Mouse (Mus musculus) lung, embryonic 16.5 days (tissue): Measurements from ENCODE around the gene Slc19a2. TPM values are rescaled to one million over a fixed set of nuclear protein-coding genes. Genes with fewer than 3 reads are reported as not detected.

Experiments used
- ATAC-seq: fragments of 200-750 bp; cut with Nextera tagmentation; 2 replicates; pipeline ENCODE4 v1.8.0; 2017; ENCODE audit warnings: low read depth, mild to moderate bottlenecking, moderate library complexity
- H3K27ac ChIP-seq: fragments of 300-500 bp; sonication (generic); 2 replicates; pipeline ENCODE4 v1.5.1; 2014; ENCODE audit warnings: mild to moderate bottlenecking, control low read depth, low read length
- H3K27me3 ChIP-seq: fragments of 300-500 bp; sonication (generic); 2 replicates; pipeline ENCODE4 v1.6.1; 2014; ENCODE audit warnings: low read depth, low read length, mixed read lengths; ENCODE audit not compliant: control insufficient read depth, insufficient read depth
- H3K36me3 ChIP-seq: fragments of 300-500 bp; sonication (generic); 2 replicates; pipeline ENCODE4 v1.6.1; 2014; ENCODE audit warnings: low read length; ENCODE audit not compliant: control insufficient read depth, insufficient read depth
- H3K4me1 ChIP-seq: fragments of 300-500 bp; sonication (generic); replicated peaks from 2 replicates; pipeline ENCODE4 v1.6.1; 2014; ENCODE audit warnings: low read length, mixed read lengths; ENCODE audit not compliant: control insufficient read depth, insufficient read depth
- H3K4me2 ChIP-seq: fragments of 300-500 bp; sonication (generic); 2 replicates; pipeline ENCODE4 v1.6.1; 2014; ENCODE audit warnings: low read depth, low read length, control low read depth
- H3K4me3 ChIP-seq: fragments of 300-500 bp; sonication (generic); 2 replicates; pipeline ENCODE4 v1.5.1; 2014; ENCODE audit warnings: mild to moderate bottlenecking, low read length, control low read depth
- H3K9ac ChIP-seq: fragments of 300-500 bp; sonication (generic); 2 replicates; pipeline ENCODE4 v1.6.1; 2014; ENCODE audit warnings: low read length, control low read depth
- H3K9me3 ChIP-seq: fragments of 300-500 bp; sonication (generic); 2 replicates; pipeline ENCODE4 v1.6.1; 2016; ENCODE audit warnings: low read length; ENCODE audit not compliant: control insufficient read depth
- WGBS: fragments of 180-500 bp; shearing (Covaris S2); extraction: QIAGEN DNeasy Blood & Tissue Kit; methylation state at CpG from one replicate; pipeline ENCODE4 v1.1.7; 2014; 5-methylcytosine and 5-hydroxymethylcytosine counted together
- polyA plus RNA-seq: library from polyadenylated mRNA; unstranded; fragments of >200 nt; fragmentation: Nextera tagmentation; extraction: Ambion mirVana; gene quantifications from 2 replicates; pipeline ENCODE4 v1.2.1, GENCODE M21; 2015

The Slc19a2 gene
- polyA plus RNA-seq, 1 experiment from 2014 or later = 7.2 TPM

- ATAC-seq = peak; percentile 8
- H3K27ac ChIP-seq = peak overlapping the region; percentile 66
- H3K9me3 ChIP-seq = no peaks in the 10 kb centered on the region
- H3K9ac ChIP-seq = peak overlapping the region; percentile 79
- H3K27me3 ChIP-seq = no peaks in the 10 kb centered on the region
- under 1% methylated on average over 31 of the region's 33 CpGs for WGBS
- peak overlapping the region; percentile 83 for H3K4me3 ChIP-seq
- peak overlapping the region; percentile 94 for H3K4me2 ChIP-seq
- H3K4me1 ChIP-seq = peaks cover 19% of the 10 kb centered on the region
- no peaks in the 10 kb centered on the region for H3K36me3 ChIP-seq
Measured at GRCm38 (mm10) chr1:164249332-164249711, 476 bp downstream of the Slc19a2 start.

GRCm38 (mm10) chr1:164250391-164251150 lies 1.7 kb downstream of the Slc19a2 start:
- Histone ChIP-seq H3K9ac (0 out of 2 replicates have a peak overlapping the region, but pooled peaks have one; percentile 79), H3K4me1 (peaks cover 19% of the 10 kb centered on the region), H3K4me2 (peak overlapping the region; percentile 94), H3K36me3 (no peaks in the 10 kb centered on the region), H3K27me3 (no peaks in the 10 kb centered on the region), H3K9me3 (no peaks in the 10 kb centered on the region), H3K4me3 (no peak overlapping the region; the same call in 1 of the 2 replicates), H3K27ac (no peak overlapping the region)
- ATAC-seq = no peak
- 42% methylated on average over 8 of the region's 8 CpGs for WGBS

- Histone ChIP-seq H3K4me1 (peaks cover 19% of the 10 kb centered on the region), H3K27ac (no peak overlapping the region)
Measured at GRCm38 (mm10) chr1:164251438-164251837, 2.6 kb downstream of the Slc19a2 start.

GRCm38 (mm10) chr1:164252551-164252950 lies 3.7 kb downstream of the Slc19a2 start:
- Histone ChIP-seq H3K27ac (no peak overlapping the region), H3K9ac (no peak overlapping the region), H3K4me2 (no peak overlapping the region), H3K9me3 (no peaks in the 10 kb centered on the region), H3K36me3 (peaks cover 7% of the 10 kb centered on the region), H3K27me3 (no peaks in the 10 kb centered on the region), H3K4me1 (peaks cover 19% of the 10 kb centered on the region), H3K4me3 (no peak overlapping the region)
- WGBS = 54% methylated on average over 5 of the region's 5 CpGs
- ATAC-seq = no peak

More at GRCm38 (mm10) chr1:164251438-164251837, 2.6 kb downstream of the Slc19a2 start:
- WGBS = 86% methylated on average over 1 of the region's 1 CpGs
- Histone ChIP-seq H3K4me3 (no peak overlapping the region), H3K9ac (no peak overlapping the region), H3K9me3 (no peaks in the 10 kb centered on the region), H3K27me3 (no peaks in the 10 kb centered on the region), H3K36me3 (no peaks in the 10 kb centered on the region), H3K4me2 (no peak overlapping the region)
- ATAC-seq = no peak

- Histone ChIP-seq H3K4me1 (peaks cover 9% of the 10 kb centered on the region), H3K27ac (no peak overlapping the region), H3K9ac (no peak overlapping the region), H3K36me3 (peaks cover 7% of the 10 kb centered on the region), H3K27me3 (no peaks in the 10 kb centered on the region), H3K4me2 (no peak overlapping the region), H3K9me3 (no peaks in the 10 kb centered on the region), H3K4me3 (no peak overlapping the region)
- ATAC-seq = no peak
- WGBS = 65% methylated on average over 3 of the region's 3 CpGs
Measured at GRCm38 (mm10) chr1:164254836-164255235, 6.0 kb downstream of the Slc19a2 start.

GRCm38 (mm10) chr1:164260171-164261028 lies 11.6 kb downstream of the Slc19a2 start:
- Histone ChIP-seq H3K27me3 (no peaks in the 10 kb centered on the region), H3K27ac (no peak overlapping the region), H3K4me3 (no peak overlapping the region), H3K4me1 (no peaks in the 10 kb centered on the region), H3K4me2 (no peak overlapping the region), H3K9ac (no peak overlapping the region), H3K36me3 (peaks cover 19% of the 10 kb centered on the region), H3K9me3 (no peaks in the 10 kb centered on the region)
- WGBS = 73% methylated on average over 16 of the region's 16 CpGs
- ATAC-seq = no peak

GRCm38 (mm10) chr1:164261553-164261952 lies 12.7 kb downstream of the Slc19a2 start:
- peaks cover 19% of the 10 kb centered on the region for H3K36me3 ChIP-seq
- H3K9me3 ChIP-seq = no peaks in the 10 kb centered on the region
- no peaks in the 10 kb centered on the region for H3K4me1 ChIP-seq
- H3K9ac ChIP-seq = no peak overlapping the region
- H3K27ac ChIP-seq = no peak overlapping the region
- no peaks in the 10 kb centered on the region for H3K27me3 ChIP-seq
- H3K4me3 ChIP-seq = no peak overlapping the region
- H3K4me2 ChIP-seq = no peak overlapping the region
- 74% methylated on average over 7 of the region's 7 CpGs for WGBS
- peak; percentile 67; the same call in 1 of the 2 replicates for ATAC-seq

GRCm38 (mm10) chr1:164270941-164271340 lies 22.1 kb downstream of the Slc19a2 start:
- no peak overlapping the region for H3K9ac ChIP-seq
- no peak overlapping the region for H3K4me3 ChIP-seq
- ATAC-seq = no peak
- no peaks in the 10 kb centered on the region for H3K9me3 ChIP-seq
- no peaks in the 10 kb centered on the region for H3K4me1 ChIP-seq
- 81% methylated on average over 7 of the region's 7 CpGs for WGBS
- no peaks in the 10 kb centered on the region for H3K27me3 ChIP-seq
- H3K4me2 ChIP-seq = no peak overlapping the region
- H3K36me3 ChIP-seq = no peaks in the 10 kb centered on the region
- H3K27ac ChIP-seq = no peak overlapping the region

GRCm38 (mm10) chr1:164273659-164274058 lies 24.8 kb downstream of the Slc19a2 start:
- ATAC-seq = no peak
- no peaks in the 10 kb centered on the region for H3K36me3 ChIP-seq
- H3K27me3 ChIP-seq = no peaks in the 10 kb centered on the region
- no peaks in the 10 kb centered on the region for H3K4me1 ChIP-seq
- WGBS = 76% methylated on average over 6 of the region's 6 CpGs
- H3K9ac ChIP-seq = no peak overlapping the region
- H3K4me2 ChIP-seq = no peak overlapping the region
- no peak overlapping the region for H3K27ac ChIP-seq
- no peak overlapping the region for H3K4me3 ChIP-seq
- no peaks in the 10 kb centered on the region for H3K9me3 ChIP-seq
